Mouse (Mus musculus) embryonic stem cell, embryonic (primary cell): Measurements from ENCODE around the gene Phox2b.

Source experiments
- CTCF ChIA-PET, 4 experiments: fragments of 300-600 bp in 2 of 4; fragments of 350-600 bp in 2 of 4; sonication (Branson Sonifier 250); formaldehyde crosslinking; loops; one replicate each; lab custom pipeline; 2022; ENCODE audit warnings: inconsistent platforms in 2 of 4; lab: Charles Lee
- POLR2A ChIA-PET, 4 experiments: fragments of 300-600 bp in 2 of 4; fragments of 350-600 bp in 2 of 4; sonication (Branson Sonifier 250); formaldehyde crosslinking; loops; one replicate each; lab custom pipeline; 2022; ENCODE audit warnings: antibody characterized with exemption in 4 of 4, inconsistent platforms in 1 of 4; lab: Charles Lee

Phox2b gene

DNA sequence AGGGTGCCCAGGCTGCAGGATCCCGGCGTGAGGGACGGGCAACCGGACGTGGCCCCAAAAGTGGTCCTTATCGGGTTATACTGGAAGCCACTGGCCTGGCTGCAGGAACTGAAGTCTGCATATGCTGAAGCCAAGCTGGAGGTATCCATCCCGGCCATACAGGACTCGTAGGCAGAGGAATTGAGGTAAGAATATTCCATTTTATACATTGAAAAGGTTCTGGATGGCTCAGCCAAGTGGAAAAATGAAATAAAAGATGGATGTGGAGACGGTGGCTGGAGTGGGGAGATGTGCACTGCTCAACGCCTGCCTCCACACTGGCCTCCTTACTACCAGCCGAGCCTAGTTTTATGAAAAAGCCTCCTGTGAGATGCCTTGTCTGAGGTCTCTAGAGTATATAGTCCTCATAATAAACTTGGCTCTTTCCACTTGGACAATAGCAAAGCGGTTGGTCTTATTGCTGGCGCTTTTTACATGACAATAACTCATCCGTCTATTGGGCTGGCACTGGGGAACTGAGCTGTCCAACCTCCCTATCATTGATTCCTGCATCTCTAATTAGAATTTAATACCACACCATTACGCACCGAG is at the start of gene Phox2b:
Phox2b (minus strand) TSS at position 569 of the 591 bp plus-strand sequence.
- ChIA-PET CTCF (interaction anchor here in 1 of 4 experiments (1.9 kb wide), 1 partner anchor 51 kb away, joined by 8 read pairs; no protein-coding TSS in a partner anchor), POLR2A (interaction anchor here in 3 of 4 experiments (0.5 to 2.0 kb wide), 5 partner anchors 10 to 423 kb away, joined by 3 to 8 read pairs (median 5); partner anchors contain the start of gene Uchl1 (in 1 of the 3))

- POLR2A ChIA-PET = interaction anchor here in 1 of 4 experiments (0.6 kb wide), 1 partner anchor 21 kb away, joined by 4 read pairs; no protein-coding TSS in a partner anchor
- CTCF ChIA-PET = no interaction called here
Measured at GRCm38 (mm10) chr5:67142622-67143021, 43.5 kb upstream of the Phox2b start.

DNA sequence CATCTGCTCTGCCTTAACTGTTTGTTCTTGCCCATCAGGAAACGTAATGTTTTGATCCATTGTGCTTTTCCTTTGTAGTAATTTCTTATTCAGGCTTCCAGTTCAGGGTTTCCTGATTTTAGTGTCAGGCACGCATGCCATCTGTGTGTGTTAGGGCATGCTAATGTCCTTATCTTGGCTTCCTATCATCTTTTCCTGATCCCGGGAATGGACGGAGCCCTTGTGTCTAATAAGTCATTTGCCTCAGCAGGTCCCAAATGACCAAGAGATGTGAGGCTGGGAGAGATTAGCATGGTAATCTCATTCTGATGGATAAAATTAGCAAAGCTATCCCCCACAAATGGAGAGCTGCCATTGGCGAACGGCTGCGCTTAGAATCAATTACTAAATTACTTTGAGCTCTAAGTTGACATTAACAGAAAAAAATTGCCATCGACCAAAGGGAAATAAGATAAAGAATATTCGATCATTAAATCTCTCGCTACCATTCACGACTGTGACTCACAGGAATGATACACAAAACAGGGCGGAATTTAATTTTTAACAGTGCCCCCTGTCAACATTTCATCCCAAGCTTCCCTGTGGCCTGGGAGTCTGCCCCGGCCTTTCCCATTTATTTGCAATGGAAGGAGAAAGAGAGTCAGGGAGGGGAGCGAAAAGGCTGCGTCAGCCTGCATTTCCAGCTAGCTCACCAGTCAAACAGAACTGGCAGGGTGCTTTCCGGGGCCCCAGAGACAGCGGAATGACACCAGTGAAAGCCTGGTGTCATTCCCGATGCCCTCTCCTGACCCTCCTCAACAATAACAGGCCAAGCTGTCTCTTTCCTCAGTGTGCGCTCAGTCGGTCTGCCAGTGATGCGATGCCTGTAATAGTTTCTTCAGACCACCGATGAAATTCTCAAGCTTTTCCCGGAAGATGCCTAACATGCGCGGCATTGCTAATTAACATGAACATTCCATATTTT is 40.2 kb upstream of the Phox2b start:
- CTCF ChIA-PET = interaction anchor here in 1 of 4 experiments (0.6 to 0.9 kb wide), 2 partner anchors 11 to 44 kb away, joined by 3 read pairs; no protein-coding TSS in a partner anchor
- POLR2A ChIA-PET = interaction anchor here in 2 of 4 experiments (0.6 to 2.0 kb wide), 4 partner anchors 14 to 464 kb away, joined by 3 to 6 read pairs (median 4); partner anchors contain the start of gene Uchl1 (in 1 of the 2)

DNA sequence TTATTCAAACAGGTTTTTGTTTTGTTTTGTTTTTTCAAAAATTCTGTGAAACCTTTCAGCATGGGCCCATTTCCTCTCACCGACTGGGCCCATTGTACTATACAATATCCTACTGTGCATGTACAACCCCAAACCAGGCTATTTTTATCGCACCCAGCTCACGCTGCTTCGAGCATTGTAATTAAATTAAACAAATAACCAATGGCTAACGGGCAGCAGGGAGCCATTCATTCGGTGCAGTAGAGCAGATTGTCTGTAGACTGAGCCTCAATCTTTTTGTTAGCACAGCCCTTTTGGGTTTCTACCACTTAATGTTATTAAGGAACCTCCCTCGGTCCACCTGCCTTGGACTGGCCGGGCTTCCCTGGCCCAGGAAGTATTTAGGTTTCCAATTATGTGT is 39.5 kb upstream of the Phox2b start:
- ChIA-PET POLR2A (interaction anchor here in 2 of 4 experiments (0.7 to 2.0 kb wide), 2 partner anchors 14 to 463 kb away, joined by 3 to 6 read pairs; partner anchors contain the start of gene Uchl1 (in 1 of the 2)), CTCF (no interaction called here)

DNA sequence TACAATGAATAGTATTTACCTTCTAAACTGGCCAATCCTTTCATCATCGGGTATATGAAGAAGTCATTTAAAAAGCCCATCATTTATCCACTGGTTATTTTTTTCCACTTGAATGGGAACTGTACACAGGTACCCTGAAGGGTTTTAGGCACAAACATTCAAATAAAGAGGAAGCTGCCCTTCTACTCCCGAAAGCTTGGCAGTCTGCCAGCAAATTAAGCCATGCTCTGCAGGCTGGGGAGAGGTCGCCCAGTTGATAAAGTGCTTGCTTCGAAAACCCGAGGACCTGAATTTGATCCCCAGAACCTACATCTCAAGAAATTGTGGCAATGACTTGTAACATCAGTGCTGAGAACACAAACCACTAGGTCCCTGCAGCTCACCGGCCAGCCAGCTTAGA is 35.6 kb upstream of the Phox2b start:
- ChIA-PET CTCF (no interaction called here), POLR2A (interaction anchor here in 1 of 4 experiments (0.6 kb wide), 1 partner anchor 120 kb away, joined by 5 read pairs; no protein-coding TSS in a partner anchor)

DNA sequence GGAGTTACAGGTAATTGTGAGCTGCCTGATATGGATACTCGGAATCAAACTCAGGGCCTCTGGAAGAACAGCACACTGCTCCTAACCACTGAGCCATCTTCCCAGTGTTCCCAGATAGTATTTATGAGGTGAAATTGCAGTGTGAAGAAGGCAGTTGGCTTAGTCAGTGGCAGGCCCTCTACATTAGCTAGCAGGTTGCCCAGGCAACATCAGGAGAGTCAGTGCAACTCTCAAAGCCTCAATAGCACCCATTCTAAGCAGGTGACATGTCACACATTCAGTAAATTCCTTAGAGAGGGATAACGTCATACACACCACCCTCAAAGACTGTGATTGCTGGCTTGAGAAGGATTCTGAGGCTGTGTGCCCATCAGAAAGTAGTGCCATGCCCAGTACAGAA is 32.6 kb upstream of the Phox2b start:
- ChIA-PET POLR2A (no interaction called here), CTCF (interaction anchor here in 1 of 4 experiments (0.5 kb wide), 1 partner anchor 52 kb away, joined by 3 read pairs; no protein-coding TSS in a partner anchor)

DNA sequence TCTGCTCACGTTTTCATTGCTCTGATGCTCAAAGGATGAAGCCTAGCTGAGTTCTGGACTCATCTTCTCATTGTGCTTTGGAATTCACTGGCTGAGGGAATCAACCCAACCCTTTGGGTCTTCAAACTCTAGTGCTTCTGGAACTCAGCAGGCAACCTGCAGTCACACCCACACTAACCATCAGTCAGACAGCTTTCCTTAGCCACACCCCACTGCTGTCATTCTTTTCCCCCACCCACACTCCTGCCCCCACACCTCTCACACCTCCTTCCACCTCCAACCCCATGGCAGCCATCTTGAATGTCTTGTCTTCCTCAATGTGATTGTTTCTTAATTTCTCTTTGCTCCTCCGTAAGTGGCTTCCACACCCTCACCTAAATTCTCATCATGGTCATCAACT is 7.2 kb upstream of the Phox2b start:
- CTCF ChIA-PET = interaction anchor here in 1 of 4 experiments (0.5 kb wide), 1 partner anchor 123 kb away, joined by 15 read pairs; no protein-coding TSS in a partner anchor
- POLR2A ChIA-PET = interaction anchor here in 1 of 4 experiments (0.5 kb wide), 1 partner anchor 769 kb away, joined by 4 read pairs; no protein-coding TSS in a partner anchor

DNA sequence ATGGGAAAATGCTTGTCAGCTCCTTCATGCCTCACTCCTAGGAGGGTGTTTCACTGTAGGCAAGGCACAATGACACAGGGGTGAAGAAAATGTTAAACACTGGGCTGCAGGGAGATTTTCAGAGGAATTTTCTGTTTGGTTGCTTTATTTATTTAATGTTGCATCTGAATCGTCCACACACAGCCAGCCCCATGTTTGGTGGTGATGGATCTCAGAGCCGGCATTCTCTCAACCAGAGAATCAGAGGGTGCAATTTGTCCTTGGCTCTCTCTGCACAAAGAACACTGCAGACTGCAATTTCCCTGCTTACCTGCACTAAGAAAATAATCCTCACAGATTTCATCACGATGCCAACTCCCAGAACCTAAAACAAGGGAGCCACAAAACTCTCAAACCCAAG is 3.9 kb upstream of the Phox2b start:
- ChIA-PET CTCF (no interaction called here), POLR2A (no interaction called here)

- ChIA-PET POLR2A (interaction anchor here in 1 of 4 experiments (0.6 to 0.7 kb wide), 3 partner anchors 14 to 380 kb away, joined by 3 to 8 read pairs (median 3); no protein-coding TSS in a partner anchor), CTCF (interaction anchor here (0.6 to 1.8 kb wide), 5 partner anchors 14 to 120 kb away, joined by 3 to 8 read pairs (median 7); no protein-coding TSS in a partner anchor)
Measured at GRCm38 (mm10) chr5:67101793-67102600, 2.9 kb upstream of the Phox2b start.

- ChIA-PET CTCF (interaction anchor here (0.6 to 1.8 kb wide), 5 partner anchors 14 to 121 kb away, joined by 3 to 8 read pairs (median 7); no protein-coding TSS in a partner anchor), POLR2A (interaction anchor here in 1 of 4 experiments (0.6 to 0.9 kb wide), 4 partner anchors 9 to 381 kb away, joined by 3 to 8 read pairs (median 3); no protein-coding TSS in a partner anchor)
Measured at GRCm38 (mm10) chr5:67101395-67101760, 2.3 kb upstream of the Phox2b start.

- ChIA-PET POLR2A (interaction anchor here in 1 of 4 experiments (0.6 to 0.9 kb wide), 4 partner anchors 9 to 382 kb away, joined by 3 to 8 read pairs (median 3); no protein-coding TSS in a partner anchor), CTCF (interaction anchor here in 3 of 4 experiments (0.6 to 1.8 kb wide), 4 partner anchors 52 to 83 kb away, joined by 3 to 7 read pairs (median 5); no protein-coding TSS in a partner anchor)
Measured at GRCm38 (mm10) chr5:67100564-67101394, 1.7 kb upstream of the Phox2b start.

DNA sequence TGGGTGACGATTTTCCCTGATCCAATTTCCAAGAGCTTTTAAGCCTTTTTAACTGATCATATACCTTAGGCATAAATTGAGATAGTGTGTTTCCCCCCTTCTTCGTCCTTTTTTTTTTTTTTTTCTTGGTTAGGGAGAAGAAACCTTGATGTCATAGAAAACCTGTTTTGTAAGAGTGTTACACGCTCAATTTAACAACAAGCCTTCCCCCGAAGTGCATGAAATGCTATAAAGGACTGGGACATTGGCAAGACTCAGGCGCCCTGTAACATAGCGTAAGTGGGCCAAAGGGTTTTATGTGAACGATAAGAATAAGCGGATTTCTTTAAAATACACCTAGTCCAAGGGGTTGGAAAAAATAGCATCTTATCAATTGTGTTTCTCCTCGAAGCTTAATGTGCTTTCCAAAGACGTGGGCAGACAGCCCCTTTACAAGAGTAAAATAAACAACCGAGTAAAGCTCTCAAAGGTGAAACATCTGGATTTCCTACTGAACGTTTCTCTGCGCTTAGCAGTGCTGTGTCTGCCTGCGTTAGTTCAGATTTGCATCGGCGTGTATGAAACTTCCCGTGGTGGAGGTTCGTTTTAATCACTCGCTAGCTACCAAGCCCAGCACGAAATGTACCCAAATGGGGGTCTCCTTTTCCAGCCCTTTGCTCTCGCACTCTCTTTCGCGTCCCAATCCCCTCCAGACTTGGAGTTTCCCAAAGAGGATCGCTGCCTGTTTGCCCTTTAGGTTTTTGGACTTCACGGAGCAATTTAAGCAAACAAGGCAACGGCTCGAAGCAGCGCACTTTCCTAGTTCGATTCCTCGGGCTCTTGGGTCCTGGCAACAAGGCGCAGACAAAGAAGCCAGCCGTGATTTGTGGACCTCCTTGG is 531 bp upstream of the Phox2b start:
- ChIA-PET POLR2A (interaction anchor here in 3 of 4 experiments (0.5 to 2.0 kb wide), 5 partner anchors 9 to 423 kb away, joined by 3 to 8 read pairs (median 5); partner anchors contain the start of gene Uchl1 (in 1 of the 3)), CTCF (interaction anchor here in 1 of 4 experiments (1.9 kb wide), 1 partner anchor 52 kb away, joined by 8 read pairs; no protein-coding TSS in a partner anchor)

- ChIA-PET CTCF (interaction anchor here in 1 of 4 experiments (1.9 kb wide), 1 partner anchor 50 kb away, joined by 8 read pairs; no protein-coding TSS in a partner anchor), POLR2A (interaction anchor here in 1 of 4 experiments (1.2 to 2.0 kb wide), 3 partner anchors 10 to 422 kb away, joined by 3 to 8 read pairs (median 6); partner anchors contain the start of gene Uchl1)
Measured at GRCm38 (mm10) chr5:67098051-67098732, 909 bp downstream of the Phox2b start.

DNA sequence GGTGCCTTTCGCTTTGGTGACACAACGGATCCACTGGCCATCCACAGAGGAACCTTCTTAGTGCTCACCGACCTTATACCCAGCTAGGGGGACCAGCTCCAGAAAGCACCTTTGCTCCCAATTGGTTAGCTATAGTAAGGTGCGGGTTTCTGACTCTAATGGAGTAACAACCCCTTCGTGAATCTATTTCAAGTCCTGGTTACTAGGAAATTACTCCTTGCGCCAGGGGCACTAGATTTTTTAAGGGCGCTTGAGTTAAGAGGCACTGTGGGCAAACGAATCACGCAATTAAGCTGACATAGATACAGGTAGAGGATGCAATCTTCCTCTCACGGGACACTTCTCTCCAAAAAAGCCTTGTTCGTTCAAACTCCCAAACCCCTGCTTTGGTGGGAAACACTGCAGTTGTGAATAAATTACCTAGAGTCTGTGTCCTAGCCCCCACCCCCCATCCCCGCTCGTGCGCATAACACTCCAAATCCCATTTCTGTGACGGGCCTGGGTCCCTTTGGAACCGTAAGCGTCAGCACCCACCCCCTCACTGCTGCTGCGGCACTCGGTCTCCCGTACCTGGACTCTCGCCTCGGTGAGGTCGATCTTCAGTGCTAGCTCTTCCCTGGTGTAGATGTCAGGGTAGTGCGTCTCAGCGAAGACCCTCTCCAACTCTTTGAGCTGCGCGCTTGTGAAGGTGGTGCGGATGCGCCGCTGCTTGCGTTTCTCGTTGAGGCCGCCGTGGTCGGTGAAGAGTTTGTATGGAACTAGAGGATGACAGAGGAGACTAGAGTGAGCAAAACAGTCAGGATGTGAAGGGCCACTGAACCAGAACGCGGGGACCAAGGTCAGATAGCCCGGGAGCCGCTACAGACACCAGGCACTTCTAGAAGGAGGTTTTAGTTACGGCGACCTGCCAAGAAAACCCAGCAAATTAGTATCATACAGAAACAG is 1.7 kb downstream of the Phox2b start:
- CTCF ChIA-PET = interaction anchor here in 1 of 4 experiments (0.6 kb wide), 1 partner anchor 53 kb away, joined by 3 read pairs; no protein-coding TSS in a partner anchor

More for the DNA sequence above, 1.7 kb downstream of the Phox2b start:
- POLR2A ChIA-PET = interaction anchor here in 1 of 4 experiments (1.2 to 1.5 kb wide), 2 partner anchors 119 to 421 kb away, joined by 3 to 6 read pairs; partner anchors contain the start of gene Uchl1
